Mouse (Mus musculus) c-Kit-positive CD71-positive TER-119-positive erythroid progenitor cells, embryonic 14.5 days (primary cell): Measurements from ENCODE around the gene Trmo.

Experiments
- DNase-seq: peaks from one replicate; pipeline ENCODE4 v3.0.0-alpha.2; 2013; ENCODE audit warnings: low spot score

Trmo gene

DNA sequence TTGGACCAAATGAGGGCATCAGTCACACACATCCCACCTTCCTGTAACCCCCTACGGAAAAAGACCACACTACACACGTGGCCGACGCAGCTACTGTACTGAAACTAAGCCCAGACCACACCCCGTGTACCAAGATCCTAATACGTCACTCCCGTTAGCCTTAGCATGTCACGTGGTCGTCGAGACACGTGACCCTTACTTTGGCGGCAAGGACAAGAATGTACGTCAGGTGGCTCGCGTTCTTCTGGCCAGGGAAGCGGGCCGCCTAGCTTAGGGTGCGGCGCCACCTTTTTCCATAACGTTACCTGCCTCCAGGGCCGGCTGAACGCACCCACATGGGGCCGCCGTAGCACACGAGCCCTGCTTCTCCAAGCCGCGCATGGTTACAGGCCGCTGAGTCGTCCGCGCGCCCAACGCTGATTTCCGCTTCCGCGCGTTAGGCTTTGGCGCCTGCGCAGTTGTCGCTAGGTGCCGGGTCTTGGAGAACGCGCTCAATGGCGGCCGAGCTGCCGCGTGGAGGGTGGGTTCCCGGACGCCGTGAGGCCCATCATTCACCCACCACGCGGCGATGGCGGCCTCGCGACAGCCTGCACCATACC, at the start of gene Trmo:
Trmo (minus strand) TSS at position 425 of the 599 bp plus-strand sequence.
- DNase-seq, result peak; percentile 95

DNA sequence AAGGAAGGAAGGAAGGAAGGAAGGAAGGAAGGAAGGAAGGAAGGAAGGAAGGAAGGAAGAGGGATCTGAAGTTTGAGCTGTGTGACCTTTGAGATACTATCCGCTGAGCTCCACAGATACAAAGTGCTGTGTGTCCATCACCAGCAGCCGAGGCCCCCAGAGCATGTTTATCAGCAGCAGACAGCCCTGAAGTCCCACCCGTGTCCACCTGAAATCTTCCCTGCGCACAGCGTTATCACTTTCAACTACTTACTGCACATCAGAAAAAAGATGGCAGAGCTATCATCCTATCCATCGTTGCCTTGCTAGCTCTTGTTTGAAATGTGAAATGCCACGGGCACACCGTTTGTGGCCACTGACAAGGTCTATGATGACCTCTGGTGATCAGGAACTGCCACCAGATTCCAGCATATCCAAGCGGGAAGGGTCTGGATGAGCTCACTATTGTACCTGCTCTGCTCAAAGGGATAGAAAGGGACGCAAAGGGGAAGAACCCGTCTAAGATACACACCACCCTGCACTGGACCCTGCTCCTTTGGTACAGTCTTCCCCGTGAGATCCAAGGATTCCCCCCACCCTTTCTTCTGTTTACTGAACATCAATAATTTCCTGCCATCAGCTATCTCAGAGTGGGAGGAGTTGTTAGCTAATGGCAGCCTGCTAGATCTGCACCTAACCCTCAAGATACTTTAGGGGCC, 43.3 kb upstream of the Trmo start:
- peak; percentile 88 for DNase-seq

DNA sequence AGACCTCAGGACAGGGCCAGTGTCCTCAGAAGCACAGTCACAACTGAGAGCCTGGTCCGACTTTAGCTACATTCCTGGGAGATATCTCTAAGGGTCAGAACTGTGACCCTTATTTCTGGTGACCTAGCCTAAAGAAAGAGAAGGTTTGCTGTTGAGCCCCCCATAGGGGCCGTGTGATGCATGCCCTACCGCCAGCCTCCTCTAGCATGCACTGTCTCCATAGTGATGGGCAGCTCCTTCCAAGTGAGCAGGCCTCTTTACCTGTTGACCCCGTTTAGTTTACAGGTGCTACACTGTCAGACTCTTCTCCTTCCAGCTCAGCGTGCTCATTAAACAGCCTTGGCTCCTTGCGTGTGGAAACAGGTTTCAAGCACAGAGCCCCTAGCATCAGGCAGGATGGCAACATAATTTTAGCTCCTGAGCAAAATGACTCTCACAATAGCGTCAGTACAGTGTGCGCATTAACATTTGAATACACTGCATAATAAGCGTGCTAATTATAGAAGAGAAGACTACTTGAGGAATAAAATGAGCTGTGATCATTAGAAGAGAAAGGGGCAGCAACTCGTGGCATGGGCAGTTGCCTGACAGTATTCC, 39.8 kb upstream of the Trmo start:
- no peak for DNase-seq

DNA sequence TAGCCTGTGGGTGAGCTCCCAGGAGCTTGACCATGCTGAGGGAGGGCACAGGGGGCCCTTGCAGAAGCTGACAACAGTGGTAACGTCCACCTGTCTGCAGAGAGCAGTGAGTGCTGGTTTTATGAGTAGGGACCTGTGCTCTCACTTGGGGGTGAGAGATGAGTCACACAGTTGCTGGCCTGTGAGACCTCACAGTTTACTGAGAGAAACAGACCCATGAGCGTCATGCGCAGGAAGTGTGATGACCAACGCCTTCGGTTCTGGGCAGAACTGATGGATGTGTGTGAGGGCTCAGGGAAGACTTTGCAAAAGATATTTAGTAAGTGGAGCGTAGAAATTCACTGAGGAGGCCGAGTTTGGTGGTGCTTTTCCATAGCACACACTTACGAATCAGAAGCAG, 33.4 kb upstream of the Trmo start:
- no peak for DNase-seq

DNA sequence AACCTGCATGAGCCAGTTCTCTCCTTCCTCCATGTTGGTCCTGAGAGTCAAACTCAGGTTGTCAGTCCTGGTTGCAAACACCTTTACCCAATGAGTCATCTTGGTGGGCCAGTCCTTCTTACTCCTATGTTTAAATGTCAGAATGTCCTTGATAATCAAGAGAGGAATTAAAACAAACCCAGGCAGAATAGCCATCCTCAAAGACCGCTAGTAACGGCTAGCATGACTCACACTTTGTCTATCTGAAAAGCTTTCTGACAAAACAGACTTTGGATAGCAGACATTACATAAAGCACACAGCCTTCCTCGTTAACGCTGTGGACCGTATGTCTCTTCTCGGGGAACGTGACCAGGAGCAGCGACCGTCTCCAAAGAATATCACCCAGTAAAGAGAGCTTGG, 29.6 kb upstream of the Trmo start:
- DNase-seq, result no peak

DNA sequence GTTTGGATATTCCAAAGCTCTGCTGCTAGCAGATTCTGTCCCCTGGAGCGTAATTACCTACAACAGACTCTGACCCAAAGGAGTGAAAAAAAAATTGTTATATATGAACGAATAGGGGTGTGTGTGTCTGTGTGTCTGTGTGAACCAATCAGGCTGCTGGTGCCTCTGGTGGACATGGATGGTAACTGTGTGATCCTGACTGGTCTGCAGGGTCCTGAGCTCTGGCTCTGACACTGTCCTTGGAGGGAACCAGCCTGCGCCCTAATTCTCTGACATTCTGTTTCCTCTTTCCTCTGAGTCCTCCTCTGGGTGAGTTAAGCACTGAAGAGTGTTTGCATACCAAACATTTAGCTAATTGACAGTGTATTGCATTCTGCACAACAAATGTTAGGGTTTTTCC, 28.3 kb upstream of the Trmo start:
- no peak for DNase-seq

DNA sequence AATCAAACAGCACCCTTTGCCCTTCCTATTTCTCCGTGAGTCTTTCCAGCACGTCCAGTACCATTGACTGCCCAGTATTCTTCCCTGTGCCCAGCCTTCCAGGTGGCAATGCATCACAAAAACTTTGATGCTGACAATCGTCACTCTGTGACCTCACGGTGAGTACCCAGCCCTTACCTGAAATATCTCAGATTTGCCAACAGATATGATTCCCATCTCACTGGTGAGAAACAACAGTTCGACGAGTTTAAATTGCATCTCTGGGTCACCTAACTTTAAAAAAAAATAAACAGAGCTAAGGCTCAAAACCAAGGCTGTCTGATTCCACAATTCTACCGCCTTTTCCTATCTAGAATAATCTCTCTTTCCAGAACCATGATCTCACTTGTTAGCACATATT, 24.2 kb upstream of the Trmo start, which contains the start of gene Hemgn:
Hemgn (minus strand) TSS at position 101 of the 400 bp plus-strand sequence.
- DNase-seq, result no peak

DNA sequence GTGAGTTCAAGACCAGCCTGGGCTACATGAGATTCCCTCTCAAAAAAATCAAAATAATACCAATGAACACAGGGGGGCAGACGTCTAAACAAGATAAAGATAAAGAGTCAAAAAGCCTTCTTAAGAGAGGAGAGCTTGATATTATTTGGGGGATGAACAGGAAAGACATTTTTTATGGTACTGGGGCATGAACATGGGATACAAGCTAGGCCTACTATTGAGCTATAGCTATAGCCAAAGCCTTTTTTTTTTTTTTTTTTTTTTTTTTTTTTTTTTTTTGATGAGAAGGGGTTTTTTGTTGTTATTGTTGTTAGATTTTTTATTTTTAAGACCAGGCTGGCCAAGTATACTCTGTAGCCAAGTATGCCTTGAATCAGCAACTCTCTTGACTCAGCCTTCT, 22.9 kb upstream of the Trmo start:
- DNase-seq, result no peak

DNA sequence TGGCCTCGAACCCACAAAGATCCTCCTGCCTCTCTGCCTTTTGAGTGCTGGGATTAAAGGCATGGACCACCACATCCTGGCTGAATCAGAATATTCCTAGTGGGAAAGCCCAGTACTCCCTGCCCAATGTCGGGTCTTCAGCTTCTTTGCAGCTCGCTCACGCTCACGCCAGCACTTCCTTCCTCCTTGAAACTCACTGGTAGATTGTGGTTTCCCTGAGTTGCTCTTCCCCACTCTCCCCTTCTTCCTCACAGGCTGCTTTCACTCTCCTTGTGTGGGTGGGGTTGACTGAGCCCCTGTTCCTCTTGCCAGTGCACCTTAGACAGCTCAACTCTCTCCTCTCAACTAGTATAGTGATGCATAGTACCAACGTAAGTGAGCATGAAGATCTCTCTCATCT, 22.3 kb upstream of the Trmo start:
- no peak for DNase-seq

DNA sequence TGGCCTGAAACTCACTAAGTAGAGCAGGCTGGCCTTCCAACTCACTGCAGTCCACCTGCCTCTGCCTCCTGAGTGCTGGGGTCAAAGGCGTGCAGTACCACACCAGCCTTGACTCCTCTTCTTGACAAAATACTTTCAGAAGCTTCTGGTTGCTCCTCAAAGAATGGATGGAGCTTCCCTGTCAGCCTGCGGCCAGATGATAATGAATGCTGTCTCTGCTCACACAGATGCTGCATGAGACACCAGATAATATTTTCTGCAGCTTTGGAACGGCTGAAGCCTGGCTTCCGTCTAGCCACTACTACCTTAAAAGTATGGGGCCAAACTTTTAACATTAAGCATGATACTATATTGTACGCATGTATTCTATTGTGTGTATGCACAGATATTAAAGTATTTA, 21.4 kb upstream of the Trmo start:
- DNase-seq, result peak; percentile 87

DNA sequence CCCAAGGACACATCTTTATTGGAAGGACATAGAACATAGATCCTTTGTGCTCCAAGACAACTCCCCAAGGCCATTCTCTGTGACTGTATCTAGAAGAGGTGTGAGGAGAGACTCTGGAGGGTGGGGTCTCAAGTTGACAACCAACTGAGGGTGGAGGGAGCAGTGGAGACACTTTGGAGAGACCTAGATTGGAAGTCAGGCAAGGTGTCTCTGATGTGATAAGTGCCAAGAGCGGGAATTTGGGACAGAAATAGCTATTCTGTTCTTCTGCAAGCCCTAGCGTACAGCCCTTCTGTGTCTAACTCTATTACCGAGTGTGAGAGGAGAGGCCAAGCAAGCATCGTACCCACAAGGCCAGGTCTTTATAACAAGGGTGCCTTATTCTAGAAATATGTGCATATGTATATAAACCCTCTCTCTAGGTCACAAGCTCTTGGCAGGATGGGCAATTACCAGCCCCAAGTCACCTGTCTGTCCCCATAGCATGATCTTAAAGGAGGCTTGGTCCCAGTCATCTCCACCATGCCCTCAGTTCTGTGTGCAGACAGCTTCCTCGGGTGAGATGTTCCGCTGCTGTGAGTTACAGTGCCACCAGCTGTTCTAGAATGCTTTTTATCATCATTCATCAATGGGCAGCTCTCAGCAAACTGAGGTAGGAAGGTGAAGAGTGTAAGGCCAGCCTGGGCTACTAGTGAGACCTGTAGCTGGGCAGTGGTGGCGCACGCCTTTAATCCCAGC, 17.9 kb upstream of the Trmo start:
- peak; percentile 93 for DNase-seq

DNA sequence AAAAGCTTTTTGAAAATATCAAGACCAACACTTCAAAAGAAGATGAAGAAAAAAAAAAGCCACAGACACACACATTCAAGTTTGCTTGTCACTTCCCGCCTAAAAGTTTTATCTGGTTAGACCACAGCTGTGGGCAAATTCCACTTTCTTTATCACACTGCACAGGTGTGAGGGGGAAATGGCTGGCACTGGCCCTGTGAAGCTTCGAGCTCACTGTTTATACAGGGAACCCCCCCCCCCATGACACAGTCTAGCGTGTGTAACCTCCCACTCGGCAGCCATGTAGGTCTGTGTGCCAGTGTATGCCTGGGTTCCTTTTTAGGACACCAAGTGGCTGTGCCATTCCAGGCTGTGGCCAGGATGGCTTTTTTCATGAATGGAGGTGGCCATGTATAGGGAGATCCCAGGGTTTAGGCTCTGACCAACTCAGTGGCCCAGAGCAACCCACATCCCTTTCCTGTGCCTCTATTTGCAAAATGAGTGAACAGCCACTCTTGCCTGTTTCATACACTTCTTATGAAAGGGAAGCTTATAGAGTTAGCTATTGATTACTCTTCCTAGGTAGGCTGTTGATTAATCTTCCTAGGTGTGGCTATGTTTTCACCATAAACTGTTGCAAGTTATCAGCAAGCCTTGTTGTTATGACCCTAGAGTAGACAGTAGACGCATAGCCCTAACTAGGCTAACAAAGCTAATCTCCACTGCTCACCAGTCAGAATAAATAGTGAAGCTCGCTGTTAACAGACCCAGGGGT, 15.0 kb upstream of the Trmo start:
- DNase-seq, result peak; percentile 95

DNA sequence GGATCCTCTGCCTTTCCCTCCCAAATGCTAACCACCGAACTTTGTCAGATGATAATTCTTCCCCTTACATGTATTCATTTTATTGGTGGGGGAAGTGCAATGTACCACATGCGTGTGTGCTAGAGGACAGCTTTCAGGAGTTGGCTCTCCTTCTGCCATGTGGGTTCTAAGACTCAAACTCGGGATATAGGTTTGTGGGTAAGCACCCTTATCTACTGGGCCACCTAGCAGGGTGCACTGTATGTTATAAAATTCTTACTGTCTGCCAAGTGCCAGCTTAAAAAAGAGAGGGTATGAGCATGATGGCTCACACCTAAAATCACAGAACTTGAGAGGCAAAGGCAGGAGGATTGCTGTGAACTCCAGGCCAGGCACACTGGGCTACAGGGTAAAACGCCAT, 9.6 kb upstream of the Trmo start:
- no peak for DNase-seq

DNA sequence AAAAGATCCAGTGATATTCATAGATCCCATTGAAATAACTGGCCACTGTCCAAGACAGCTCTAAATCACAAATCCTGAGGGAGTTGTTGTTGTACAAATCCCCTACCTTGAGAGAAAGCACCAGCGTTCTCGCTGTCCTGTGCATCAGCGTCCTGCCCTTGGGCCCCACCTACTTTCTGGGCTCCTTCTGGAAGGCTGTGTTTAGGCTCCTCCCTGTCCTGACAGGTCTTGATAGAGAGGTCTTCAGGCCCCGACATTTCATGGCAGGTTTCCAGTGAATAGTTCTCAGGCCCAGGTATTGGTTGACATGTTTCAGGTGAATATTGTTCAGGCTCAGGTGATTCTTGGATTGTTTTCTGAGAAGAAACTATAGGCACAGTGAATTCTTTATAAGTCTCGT, 6.5 kb upstream of the Trmo start:
- peak; percentile 80 for DNase-seq

DNA sequence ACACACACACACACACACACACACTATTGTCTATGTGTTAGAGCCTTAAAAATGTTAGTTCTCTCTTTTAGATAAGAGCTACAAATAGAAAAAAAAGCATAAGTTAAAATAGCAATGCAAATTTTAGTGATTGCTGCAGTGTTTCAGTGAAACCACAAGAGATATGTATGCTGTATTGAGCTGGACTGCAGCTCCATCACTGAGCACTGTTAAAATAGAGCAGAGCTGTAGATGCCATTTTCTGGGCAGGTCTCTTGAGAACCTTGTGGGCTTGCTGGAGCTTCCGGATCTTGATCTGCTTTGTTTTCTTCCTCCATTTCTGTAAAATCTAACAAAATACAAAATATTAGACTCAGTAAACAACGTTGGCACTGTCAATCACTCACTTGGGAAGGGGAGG, 5.2 kb upstream of the Trmo start:
- no peak for DNase-seq

DNA sequence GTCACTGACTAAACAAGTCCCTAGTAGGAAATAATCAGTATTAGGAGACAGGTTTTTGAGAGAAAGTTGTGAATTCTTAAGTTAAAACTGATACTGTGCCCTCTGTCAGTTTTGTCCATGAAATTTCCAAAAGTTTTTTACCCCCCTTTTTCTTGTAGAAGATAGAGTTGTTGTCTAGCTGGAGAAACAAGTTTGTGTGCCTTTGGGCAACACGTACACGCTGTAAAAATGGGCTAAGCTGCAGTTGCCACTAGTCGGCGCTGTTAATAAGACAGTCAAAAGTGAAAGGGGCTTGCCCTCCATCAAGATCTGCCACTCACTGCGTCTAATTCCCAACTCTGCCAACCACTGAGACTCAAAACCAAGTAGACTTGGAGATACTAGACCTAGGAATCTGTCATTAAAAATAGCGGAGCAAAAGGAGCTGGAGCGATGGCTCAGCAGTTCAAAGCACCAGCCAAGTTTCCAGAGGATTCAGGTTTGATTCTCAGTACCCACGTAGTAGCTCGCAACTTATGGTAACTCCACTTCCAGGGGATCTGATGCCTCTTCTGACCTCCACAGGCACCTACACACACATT, 1.2 kb upstream of the Trmo start:
- DNase-seq, result peak; percentile 96

DNA sequence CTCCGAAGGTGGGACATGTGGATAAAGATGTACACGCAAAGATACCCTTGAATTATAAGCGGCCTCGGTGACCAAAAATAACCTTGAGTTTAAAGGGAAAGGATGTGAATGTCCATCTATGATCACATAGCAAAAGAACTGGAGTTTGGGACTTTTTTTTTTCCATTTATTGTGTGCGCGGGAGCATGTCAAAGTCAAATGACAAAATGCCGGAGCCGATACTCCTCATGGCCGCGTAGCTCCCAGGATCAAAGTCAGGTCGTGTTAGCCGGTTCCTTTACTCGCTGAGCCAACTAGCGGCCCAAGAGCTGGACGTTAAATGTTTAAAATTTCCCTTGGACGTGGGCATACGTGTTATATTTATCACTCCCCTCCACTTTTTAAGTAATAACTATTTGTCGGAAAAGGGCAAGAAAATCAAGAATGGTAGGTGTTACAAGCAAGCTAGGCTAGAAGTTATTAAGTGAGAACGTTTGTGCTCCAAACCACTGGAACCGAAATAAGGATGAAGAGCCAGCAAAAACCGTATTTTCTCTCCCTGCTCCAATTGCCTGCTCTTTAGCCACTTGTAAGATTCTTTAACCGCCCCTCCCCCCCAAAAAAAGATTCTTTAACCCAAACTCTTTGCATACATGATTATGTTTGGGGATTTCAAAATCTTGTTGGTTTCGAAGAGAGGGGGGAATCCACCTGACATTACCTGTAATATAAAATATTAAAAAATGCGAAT, 540 bp upstream of the Trmo start:
- DNase-seq, result no peak

DNA sequence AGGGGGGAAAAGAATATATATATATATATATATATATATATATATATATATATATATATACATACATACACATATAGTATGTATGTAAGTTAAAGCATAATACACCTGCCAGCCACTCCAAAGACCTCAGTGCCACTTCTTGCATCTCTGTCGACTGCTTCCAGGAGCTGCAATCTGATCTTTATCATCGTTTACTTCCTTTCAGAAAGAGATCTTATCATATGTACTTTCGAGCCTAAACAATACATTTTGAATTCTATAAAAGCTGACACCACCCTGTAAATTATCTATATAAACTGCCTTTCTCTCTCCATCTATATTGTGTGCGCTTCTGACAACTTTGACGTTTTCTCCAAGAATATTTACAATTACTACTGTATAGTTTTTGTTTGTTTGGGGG, 681 bp downstream of the Trmo start:
- no peak for DNase-seq

DNA sequence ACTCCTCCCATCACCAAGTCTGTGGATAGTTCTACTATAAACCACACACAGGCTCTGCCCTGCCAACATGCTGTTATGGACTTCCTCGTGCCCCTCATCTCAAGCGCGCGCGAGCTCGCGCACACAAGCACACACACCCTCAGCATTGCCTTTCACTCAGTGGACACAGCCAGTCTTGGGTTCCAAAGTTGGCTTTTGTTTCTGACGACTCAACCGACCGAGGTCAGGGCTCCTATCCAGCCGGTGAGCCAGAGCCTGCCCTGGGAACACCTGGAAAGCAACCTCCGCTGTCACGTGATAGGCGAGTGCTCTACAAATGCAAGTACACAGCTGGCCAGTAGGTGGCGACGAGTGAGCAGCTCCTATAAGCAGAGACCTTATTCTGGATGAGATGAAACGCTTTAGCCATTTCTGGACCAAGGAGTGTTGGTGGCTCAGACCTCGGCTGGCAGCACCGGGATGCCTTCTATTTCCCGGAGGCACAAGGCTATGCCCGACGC, 14.3 kb downstream of the Trmo start:
- peak; percentile 78 for DNase-seq

DNA sequence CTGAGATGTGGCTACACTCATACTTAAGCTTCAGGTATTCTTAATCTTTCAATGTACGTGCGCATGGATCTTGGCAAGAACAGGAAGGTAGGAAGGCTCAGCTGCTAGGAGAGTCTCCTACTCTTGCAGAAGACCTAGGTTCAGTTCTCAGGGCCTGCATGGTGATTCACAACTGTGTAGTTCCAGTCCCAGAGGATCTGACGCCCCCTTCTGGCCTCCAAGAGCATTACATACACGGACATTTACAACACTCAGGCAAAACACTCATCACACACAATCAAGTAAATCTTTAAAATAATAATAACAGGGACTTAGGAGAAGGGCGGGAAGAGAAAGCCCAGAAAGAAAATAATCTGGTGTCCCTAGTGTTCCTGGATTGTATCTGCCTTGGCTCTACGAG, 14.8 kb downstream of the Trmo start:
- no peak for DNase-seq

DNA sequence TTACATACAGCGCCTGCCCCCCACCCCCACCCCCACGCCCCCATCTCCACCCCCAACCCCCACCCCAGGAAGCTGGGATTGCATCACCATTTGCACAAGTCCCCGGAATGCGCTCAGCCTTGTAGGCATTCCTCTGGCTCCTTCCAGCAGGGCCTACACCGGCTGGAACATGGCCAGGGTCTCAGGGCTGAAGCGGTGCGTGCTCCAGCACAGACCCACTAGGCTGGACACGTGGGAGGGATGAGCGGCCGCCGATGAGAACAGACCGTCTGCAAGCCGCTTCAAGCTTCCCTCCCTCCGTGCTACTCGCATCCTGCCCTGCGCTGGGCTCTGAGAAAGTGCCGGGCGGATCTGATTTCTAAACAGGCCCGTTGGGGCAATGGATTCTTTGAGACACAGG, 18.2 kb downstream of the Trmo start:
- no peak for DNase-seq
